Mouse (Mus musculus): ENCODE measurements around the gene Oasl2. TPM values are rescaled to one million over a fixed set of nuclear protein-coding genes. Genes with fewer than 3 reads are reported as not detected.

Oasl2 gene
- total RNA-seq, 2 experiments from 2014 or later = 1.0 to 1.5 TPM

Small RNAs within 50 kb of the gene (microRNA-seq; reads per million reads assigned to microRNA genes)
- 9.6 to 13.8 reads per million in 2 experiments for gene Mir6240 (ENCODE audit: borderline replicate concordance in 2 of 2)

Other genes starting within 250 kb of the Oasl2 start
- gene Trpv4, start 238.5 kb upstream of the Oasl2 start, total RNA-seq (2021) = 1 to 10 TPM; 1.6 to 2.7 TPM
- 1 to 10 TPM; 9.0 to 10.0 TPM for gene Gltp, start 206.0 kb upstream of the Oasl2 start, total RNA-seq (2021)
- 1 to 10 TPM; 2.3 to 2.8 TPM for gene Tchp, start 189.2 kb upstream of the Oasl2 start, total RNA-seq (2021)
- 10 to 100 TPM; 21.7 to 22.1 TPM for gene Ankrd13a, start 122.3 kb upstream of the Oasl2 start, total RNA-seq (2021)
- 10 to 100 TPM; 16.1 to 21.7 TPM for gene Git2, start 121.4 kb upstream of the Oasl2 start, total RNA-seq (2021)
- 1 to 10 TPM; 5.6 to 7.0 TPM for gene 1500011B03Rik, start 73.5 kb upstream of the Oasl2 start, total RNA-seq (2021)
- gene 4930519G04Rik, start 43.3 kb upstream of the Oasl2 start, total RNA-seq (2021) = not detected
- gene Gm9936, start 38.3 kb upstream of the Oasl2 start, total RNA-seq (2021) = not detected
- gene Oasl1, start 26.3 kb downstream of the Oasl2 start, total RNA-seq (2021) = under 1 TPM; 0.38 to 0.51 TPM
- gene 2210016L21Rik, start 45.2 kb downstream of the Oasl2 start, total RNA-seq (2021) = 10 to 100 TPM; 25.3 to 26.9 TPM
- not detected for gene Hnf1a, start 74.2 kb downstream of the Oasl2 start, total RNA-seq (2021)
- gene Sppl3, start 114.2 kb downstream of the Oasl2 start, total RNA-seq (2021) = 10 to 100 TPM; 19.6 to 20.3 TPM
- not detected for gene Gm10401, start 201.4 kb downstream of the Oasl2 start, total RNA-seq (2021)
- 10 to 100 TPM; 65.8 TPM for gene Acads, start 222.4 kb downstream of the Oasl2 start, total RNA-seq (2021)
- gene Unc119b, start 238.0 kb downstream of the Oasl2 start, total RNA-seq (2021) = 10 to 100 TPM; 10.2 to 12.9 TPM